Mouse (Mus musculus): Measurements from ENCODE around the gene Ubc. TPM values are rescaled to one million over a fixed set of nuclear protein-coding genes. Genes with fewer than 3 reads are reported as not detected.

Gene Ubc
- polyA plus RNA-seq, 1 experiment from 2014 or later = 1,042 TPM

DNA sequence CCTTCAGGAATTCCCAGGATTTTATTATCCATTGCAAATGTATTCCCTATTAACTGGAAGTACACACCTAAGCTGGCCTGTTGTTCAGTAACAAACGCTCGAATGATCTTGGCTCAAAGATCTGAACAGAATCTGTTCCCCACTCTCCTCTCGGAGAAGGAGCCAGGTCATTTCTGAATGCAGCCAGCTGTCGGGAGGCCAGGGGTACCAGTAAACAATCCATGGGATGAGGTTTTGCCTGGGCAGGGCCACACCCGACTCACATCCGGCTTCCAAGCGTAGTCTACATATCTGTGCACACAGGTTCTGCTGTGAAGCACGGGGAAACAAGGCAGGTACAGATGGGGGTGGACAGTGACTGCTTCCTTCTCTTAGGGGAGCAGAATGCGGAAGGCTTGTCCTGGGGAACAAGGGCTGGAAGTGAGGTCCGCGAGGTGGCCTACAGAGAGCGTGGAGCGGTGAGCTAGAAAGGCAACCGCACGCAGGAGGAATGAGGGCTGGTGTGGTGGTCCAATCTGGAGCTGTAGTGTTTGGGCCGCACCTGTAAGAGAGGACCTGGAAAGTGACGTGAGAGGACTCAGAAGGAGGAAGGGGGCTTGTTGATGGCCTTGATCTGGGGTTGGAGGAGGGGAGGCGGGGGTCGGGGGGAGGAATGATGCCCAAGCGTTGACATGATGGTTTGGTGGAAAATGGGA, 16.5 kb upstream of the Ubc start:
- no peaks in the 10 kb centered on the region for H3K9me3 ChIP-seq (ENCODE audit: control insufficient read depth, low read length)
- H3K4me3 ChIP-seq (ENCODE audit: low read depth, low read length) = peak overlapping the region; percentile 43
- WGBS = 2% methylated on average over 20 of the region's 20 CpGs
- H3K9ac ChIP-seq (ENCODE audit: low read length) = peak overlapping the region; percentile 46
- H3K27me3 ChIP-seq (ENCODE audit: control insufficient read depth, insufficient read depth, low read length) = no peaks in the 10 kb centered on the region
- no peaks in the 10 kb centered on the region for H3K36me3 ChIP-seq (ENCODE audit: control insufficient read depth, insufficient read depth, low read length)
- H3K27ac ChIP-seq (ENCODE audit: low read depth, low read length) = peak overlapping the region; percentile 54
- DNase-seq (ENCODE audit: low spot score) = peak; percentile 71
- H3K4me1 ChIP-seq (replicated peaks; ENCODE audit: control insufficient read depth, insufficient read depth, low read length) = no peaks in the 10 kb centered on the region; the same call in 1 of the 2 replicates
- peak overlapping the region; percentile 60 for H3K4me2 ChIP-seq (ENCODE audit: low read depth, low read length, severe bottlenecking)
- ATAC-seq (replicated peaks; ENCODE audit: low FRiP score) = no peak

DNA sequence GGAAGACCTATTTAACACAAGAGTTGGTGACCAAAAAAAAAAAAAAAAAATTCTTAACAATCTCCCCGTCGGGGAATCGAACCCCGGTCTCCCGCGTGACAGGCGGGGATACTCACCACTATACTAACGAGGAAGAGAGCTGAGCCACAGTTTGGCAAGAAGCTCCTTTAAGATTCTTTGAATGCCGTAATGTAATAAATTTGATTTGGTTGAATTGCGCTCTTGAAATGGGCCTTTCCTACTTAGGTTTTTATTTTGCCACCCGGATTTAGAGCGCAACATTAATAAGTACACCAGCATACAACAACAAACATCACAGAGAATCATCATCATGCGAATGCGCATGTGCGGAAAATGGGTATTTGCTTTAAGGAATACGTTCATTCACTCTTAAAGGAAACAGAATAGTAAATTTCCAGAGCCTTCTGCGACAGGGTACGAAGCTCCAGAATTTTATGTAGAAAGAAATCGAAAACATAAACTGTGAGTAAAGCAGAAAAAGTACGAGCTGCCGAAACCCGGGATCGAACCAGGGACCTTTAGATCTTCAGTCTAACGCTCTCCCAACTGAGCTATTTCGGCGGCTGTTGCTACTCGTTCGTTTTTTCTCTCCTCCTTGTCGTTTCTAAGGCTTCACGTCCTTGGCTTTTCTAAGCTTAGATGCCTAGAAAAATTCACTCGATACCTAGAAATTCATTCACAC, 15.7 kb upstream of the Ubc start:
- H3K4me1 ChIP-seq (replicated peaks; ENCODE audit: control insufficient read depth, insufficient read depth, low read length) = no peaks in the 10 kb centered on the region; the same call in 1 of the 2 replicates
- WGBS = under 1% methylated on average over 31 of the region's 31 CpGs
- H3K36me3 ChIP-seq (ENCODE audit: control insufficient read depth, insufficient read depth, low read length) = no peaks in the 10 kb centered on the region
- H3K27me3 ChIP-seq (ENCODE audit: control insufficient read depth, insufficient read depth, low read length) = no peaks in the 10 kb centered on the region
- peak overlapping the region; percentile 60 for H3K4me2 ChIP-seq (ENCODE audit: low read depth, low read length, severe bottlenecking)
- H3K4me3 ChIP-seq (ENCODE audit: low read depth, low read length) = peak overlapping the region; percentile 43
- H3K9me3 ChIP-seq (ENCODE audit: control insufficient read depth, low read length) = no peaks in the 10 kb centered on the region
- DNase-seq (ENCODE audit: low spot score) = peak; percentile 93
- peak overlapping the region; percentile 87 for H3K27ac ChIP-seq (ENCODE audit: low read depth, low read length)
- H3K9ac ChIP-seq (ENCODE audit: low read length) = peak overlapping the region; percentile 69
- peak; percentile 54 for ATAC-seq (replicated peaks; ENCODE audit: low FRiP score)

DNA sequence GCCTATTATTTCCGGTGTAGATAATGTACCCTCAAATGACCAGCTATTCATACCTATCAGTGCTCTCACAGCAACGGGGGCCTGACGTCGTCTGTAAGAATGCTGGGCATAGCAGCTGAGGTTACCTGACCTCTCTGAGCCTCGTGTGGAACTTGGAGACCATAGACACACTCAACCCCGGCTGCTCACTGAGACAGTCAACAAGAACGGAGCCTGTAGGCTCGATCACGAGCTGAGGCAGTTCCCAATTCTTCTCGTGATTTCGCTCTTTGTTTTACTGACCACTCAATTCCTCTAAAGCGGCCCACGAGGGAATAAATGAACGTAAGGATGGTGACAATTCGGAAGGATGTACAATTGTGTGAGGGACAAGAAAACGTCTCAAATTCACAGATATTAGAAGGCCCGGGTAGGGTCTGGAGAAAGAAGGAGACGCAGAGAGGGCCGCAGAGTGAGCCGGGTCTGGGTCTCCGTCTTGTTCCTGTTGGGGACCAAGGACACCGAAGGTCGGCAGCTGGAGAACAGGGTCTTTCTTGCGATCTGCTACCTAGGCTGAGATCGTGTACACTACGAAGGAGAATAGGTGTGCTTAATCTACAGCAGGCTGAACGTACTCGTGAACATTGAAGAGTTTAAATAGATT, 15.0 kb upstream of the Ubc start:
- DNase-seq (ENCODE audit: low spot score) (peak; percentile 86), ATAC-seq (replicated peaks; ENCODE audit: low FRiP score) (peak; percentile 44)
- Histone ChIP-seq H3K36me3 (ENCODE audit: control insufficient read depth, insufficient read depth, low read length) (no peaks in the 10 kb centered on the region), H3K27me3 (ENCODE audit: control insufficient read depth, insufficient read depth, low read length) (no peaks in the 10 kb centered on the region), H3K9me3 (ENCODE audit: control insufficient read depth, low read length) (no peaks in the 10 kb centered on the region), H3K9ac (ENCODE audit: low read length) (peak overlapping the region; percentile 69), H3K4me1 (replicated peaks; ENCODE audit: control insufficient read depth, insufficient read depth, low read length) (no peaks in the 10 kb centered on the region; the same call in 1 of the 2 replicates), H3K4me2 (ENCODE audit: low read depth, low read length, severe bottlenecking) (peak overlapping the region; percentile 54), H3K4me3 (ENCODE audit: low read depth, low read length) (peak overlapping the region; percentile 43), H3K27ac (ENCODE audit: low read depth, low read length) (peak overlapping the region; percentile 87)
- under 1% methylated on average over 28 of the region's 28 CpGs for WGBS

DNA sequence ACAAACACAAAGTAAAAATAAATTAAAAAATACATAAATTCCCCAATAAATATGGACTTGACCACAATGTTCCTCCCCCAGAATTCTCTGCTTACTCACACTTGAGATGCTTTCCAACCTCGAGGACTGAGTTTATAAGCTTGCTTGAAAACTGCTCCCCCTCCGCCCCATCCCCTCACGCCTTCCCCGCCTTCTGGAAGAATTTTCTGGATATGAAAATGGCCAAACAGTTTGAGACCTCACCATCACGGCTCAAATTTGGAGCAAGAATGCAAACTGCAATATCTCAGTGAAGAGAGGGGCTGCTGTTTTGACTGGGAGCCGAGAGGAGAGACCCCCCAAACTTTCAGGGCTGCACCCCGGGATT, 14.5 kb upstream of the Ubc start:
- Histone ChIP-seq H3K4me3 (ENCODE audit: low read depth, low read length) (peak overlapping the region; percentile 43), H3K4me1 (replicated peaks; ENCODE audit: control insufficient read depth, insufficient read depth, low read length) (no peaks in the 10 kb centered on the region; the same call in 1 of the 2 replicates), H3K36me3 (ENCODE audit: control insufficient read depth, insufficient read depth, low read length) (no peaks in the 10 kb centered on the region), H3K4me2 (ENCODE audit: low read depth, low read length, severe bottlenecking) (peak overlapping the region; percentile 54), H3K9ac (ENCODE audit: low read length) (peak overlapping the region; percentile 69), H3K9me3 (ENCODE audit: control insufficient read depth, low read length) (no peaks in the 10 kb centered on the region), H3K27me3 (ENCODE audit: control insufficient read depth, insufficient read depth, low read length) (no peaks in the 10 kb centered on the region), H3K27ac (ENCODE audit: low read depth, low read length) (peak overlapping the region; percentile 87; the same call in 1 of the 2 replicates)
- under 1% methylated on average over 7 of the region's 7 CpGs for WGBS
- DNase-seq (ENCODE audit: low spot score) (no peak), ATAC-seq (replicated peaks; ENCODE audit: low FRiP score) (no peak)

DNA sequence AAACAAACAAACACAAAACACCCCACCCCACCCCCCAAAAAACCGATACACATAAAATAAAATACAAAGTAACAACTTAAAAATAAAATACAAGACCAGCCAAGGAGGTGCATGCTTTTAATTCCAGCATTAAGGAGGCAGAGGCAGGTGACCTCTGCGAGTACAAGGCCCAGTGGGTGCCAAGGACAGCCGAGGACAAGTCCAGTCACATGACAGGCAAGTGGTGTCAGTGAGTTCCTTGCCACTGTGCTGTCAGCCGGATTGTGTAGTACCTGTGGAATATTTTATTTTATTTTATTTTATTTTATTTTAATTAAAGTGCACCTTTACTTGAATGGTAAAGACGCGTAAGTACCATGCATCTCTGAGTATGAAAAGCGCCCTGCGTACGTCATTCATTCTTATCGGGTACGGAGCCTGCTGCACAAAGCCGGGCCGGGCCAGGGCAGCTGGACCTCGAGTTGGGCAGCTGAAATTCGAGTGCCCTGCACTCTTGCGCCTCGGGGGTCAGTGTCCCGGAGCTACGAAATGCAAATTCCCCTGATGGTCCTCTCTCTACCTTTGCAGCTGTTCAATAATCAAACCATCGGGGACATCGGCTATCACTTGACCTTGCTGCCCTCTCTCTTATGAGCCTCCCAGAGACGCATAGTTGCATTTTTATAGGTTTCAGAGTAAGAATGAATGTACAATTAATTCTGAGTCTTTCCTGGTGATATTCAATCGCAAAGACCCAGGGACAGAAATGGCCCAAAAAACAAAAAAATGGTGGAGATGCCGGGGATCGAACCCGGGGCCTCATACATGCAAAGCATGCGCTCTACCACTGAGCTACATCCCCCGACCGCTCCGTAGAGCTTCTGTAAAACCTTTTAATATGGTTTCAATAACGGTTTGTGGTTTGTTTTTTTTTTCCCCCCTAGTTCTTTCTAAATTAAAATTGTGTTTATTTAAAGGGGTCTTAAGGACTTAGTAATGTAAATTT, 13.8 kb upstream of the Ubc start:
- 9% methylated on average over 31 of the region's 31 CpGs for WGBS
- Histone ChIP-seq H3K9me3 (ENCODE audit: control insufficient read depth, low read length) (no peaks in the 10 kb centered on the region), H3K9ac (ENCODE audit: low read length) (peak overlapping the region; percentile 37; the same call in 1 of the 2 replicates), H3K4me2 (ENCODE audit: low read depth, low read length, severe bottlenecking) (peak overlapping the region; percentile 58), H3K4me3 (ENCODE audit: low read depth, low read length) (peak overlapping the region; percentile 39), H3K4me1 (replicated peaks; ENCODE audit: control insufficient read depth, insufficient read depth, low read length) (no peaks in the 10 kb centered on the region; the same call in 1 of the 2 replicates), H3K36me3 (ENCODE audit: control insufficient read depth, insufficient read depth, low read length) (no peaks in the 10 kb centered on the region), H3K27ac (ENCODE audit: low read depth, low read length) (no peak overlapping the region), H3K27me3 (ENCODE audit: control insufficient read depth, insufficient read depth, low read length) (no peaks in the 10 kb centered on the region)
- ATAC-seq (replicated peaks; ENCODE audit: low FRiP score) = 0 out of 2 replicates have a peak, but pooled peaks have one; percentile 19
- DNase-seq (ENCODE audit: low spot score) = peak; percentile 90

DNA sequence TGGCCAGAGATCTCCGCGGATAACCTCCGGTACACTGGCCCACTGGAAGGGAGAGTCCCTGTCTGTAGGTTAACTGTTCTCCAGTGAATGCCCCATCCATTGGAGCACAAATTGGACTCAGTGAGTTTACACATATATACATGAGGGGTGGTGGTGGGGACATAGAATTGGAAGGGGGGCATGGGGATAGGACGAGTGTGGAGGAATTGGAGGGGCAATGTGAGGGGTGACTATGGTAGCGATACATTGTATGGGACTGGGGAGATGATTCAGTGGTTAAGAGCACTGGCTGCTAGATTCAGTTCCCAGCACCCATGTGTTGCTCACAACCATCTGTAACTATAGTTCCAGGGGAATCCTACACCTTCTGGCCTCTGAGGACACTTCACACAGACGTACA, 13.0 kb upstream of the Ubc start:
- Histone ChIP-seq H3K4me1 (replicated peaks; ENCODE audit: control insufficient read depth, insufficient read depth, low read length) (no peaks in the 10 kb centered on the region; the same call in 1 of the 2 replicates), H3K9ac (ENCODE audit: low read length) (no peak overlapping the region), H3K27ac (ENCODE audit: low read depth, low read length) (no peak overlapping the region), H3K4me2 (ENCODE audit: low read depth, low read length, severe bottlenecking) (0 out of 2 replicates have a peak overlapping the region, but pooled peaks have one; percentile 8), H3K4me3 (ENCODE audit: low read depth, low read length) (no peak overlapping the region), H3K9me3 (ENCODE audit: control insufficient read depth, low read length) (no peaks in the 10 kb centered on the region), H3K36me3 (ENCODE audit: control insufficient read depth, insufficient read depth, low read length) (no peaks in the 10 kb centered on the region), H3K27me3 (ENCODE audit: control insufficient read depth, insufficient read depth, low read length) (no peaks in the 10 kb centered on the region)
- DNase-seq (ENCODE audit: low spot score) (no peak), ATAC-seq (replicated peaks; ENCODE audit: low FRiP score) (no peak)
- 57% methylated on average over 6 of the region's 6 CpGs for WGBS

DNA sequence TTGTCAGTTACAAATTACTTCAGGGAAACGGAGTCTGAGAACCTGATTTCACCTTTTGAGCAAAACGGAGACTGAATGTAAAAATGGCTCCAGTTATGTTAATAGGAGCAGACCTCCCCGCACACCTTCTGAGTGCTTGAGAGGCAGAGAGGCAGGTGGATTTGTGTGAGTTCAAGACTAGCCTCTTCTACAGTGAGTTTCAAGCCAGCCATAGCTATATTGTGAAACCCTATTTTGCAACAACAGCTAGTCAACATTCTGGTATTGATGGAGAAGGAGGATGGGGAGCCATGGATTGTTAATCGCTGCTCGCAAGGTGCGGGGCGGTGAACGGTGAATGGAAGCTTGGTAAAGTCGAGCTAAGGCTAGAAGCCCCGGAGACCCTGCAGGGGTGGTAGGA, 12.5 kb upstream of the Ubc start:
- Histone ChIP-seq H3K4me2 (ENCODE audit: low read depth, low read length, severe bottlenecking) (no peak overlapping the region), H3K4me3 (ENCODE audit: low read depth, low read length) (no peak overlapping the region), H3K27me3 (ENCODE audit: control insufficient read depth, insufficient read depth, low read length) (no peaks in the 10 kb centered on the region), H3K9ac (ENCODE audit: low read length) (no peak overlapping the region), H3K27ac (ENCODE audit: low read depth, low read length) (no peak overlapping the region), H3K9me3 (ENCODE audit: control insufficient read depth, low read length) (no peaks in the 10 kb centered on the region), H3K4me1 (replicated peaks; ENCODE audit: control insufficient read depth, insufficient read depth, low read length) (no peaks in the 10 kb centered on the region; the same call in 1 of the 2 replicates), H3K36me3 (ENCODE audit: control insufficient read depth, insufficient read depth, low read length) (no peaks in the 10 kb centered on the region)
- 55% methylated on average over 10 of the region's 10 CpGs for WGBS
- ATAC-seq (replicated peaks; ENCODE audit: low FRiP score) = no peak
- no peak for DNase-seq (ENCODE audit: low spot score)

DNA sequence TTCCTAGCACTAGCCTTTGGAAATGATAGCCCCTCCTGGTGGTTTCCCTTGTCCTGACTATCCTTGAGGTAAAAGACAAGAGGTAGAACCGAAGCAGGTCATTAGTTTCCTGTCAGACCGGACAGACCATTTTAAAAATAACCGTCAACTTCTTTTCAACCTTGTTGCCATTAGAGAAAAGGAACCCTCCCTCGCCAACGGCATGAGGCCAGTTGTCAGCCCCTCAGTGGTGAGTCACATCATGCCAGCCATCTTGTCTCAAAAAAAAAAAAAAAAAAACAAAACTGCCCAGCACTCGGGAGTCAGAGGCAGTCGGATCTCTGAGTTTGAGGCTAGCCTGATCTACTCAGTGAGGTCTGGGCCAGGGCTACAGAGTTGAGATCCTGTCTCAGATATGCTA, 10.9 kb upstream of the Ubc start:
- Histone ChIP-seq H3K4me3 (ENCODE audit: low read depth, low read length) (no peak overlapping the region), H3K4me2 (ENCODE audit: low read depth, low read length, severe bottlenecking) (no peak overlapping the region), H3K27ac (ENCODE audit: low read depth, low read length) (no peak overlapping the region), H3K36me3 (ENCODE audit: control insufficient read depth, insufficient read depth, low read length) (no peaks in the 10 kb centered on the region), H3K9me3 (ENCODE audit: control insufficient read depth, low read length) (no peaks in the 10 kb centered on the region), H3K4me1 (replicated peaks; ENCODE audit: control insufficient read depth, insufficient read depth, low read length) (no peaks in the 10 kb centered on the region), H3K27me3 (ENCODE audit: control insufficient read depth, insufficient read depth, low read length) (no peaks in the 10 kb centered on the region), H3K9ac (ENCODE audit: low read length) (no peak overlapping the region)
- 68% methylated on average over 7 of the region's 7 CpGs for WGBS
- DNase-seq (ENCODE audit: low spot score) (no peak), ATAC-seq (replicated peaks; ENCODE audit: low FRiP score) (no peak)
